Mouse (Mus musculus): ENCODE results near the gene Zswim9. TPM values are rescaled to one million over a fixed set of nuclear protein-coding genes. Genes with fewer than 3 reads are reported as not detected.
A peak's percentile ranks its signal among the peaks of the same experiment; 100 is the strongest.

The Zswim9 gene
- 8.9 and 15.3 TPM in 2 replicates for total RNA-seq (2014; rRNA removed)
- 5.0 and 8.2 TPM in 2 replicates for polyA plus RNA-seq (2015; fragmentation: Nextera tagmentation; extraction: Ambion mirVana)

GRCm38 (mm10) chr7:13278308-13278891 is at the start of gene Zswim9:
Gene Zswim9 (minus strand): TSS chr7:13278721.
- peak within 1 kb of the TSS; percentile 75 for H3K4me2 ChIP-seq (ENCODE audit: low read depth)

GRCm38 (mm10) chr7:13324316-13324715 is 45.8 kb upstream of the Zswim9 start, which contains the start of gene Pla2g4c:
Gene Pla2g4c (plus strand): TSS chr7:13324655.
- Histone ChIP-seq H3K27me3 (ENCODE audit: insufficient read depth, low read length) (no peaks in the 10 kb centered on the region), H3K4me3 (ENCODE audit: low read depth, low read length) (no peak within 1 kb of the TSS), H3K4me1 (ENCODE audit: insufficient read depth) (no peaks in the 10 kb centered on the region), H3K9ac (no peak within 1 kb of the TSS), H3K4me2 (ENCODE audit: low read depth) (no peak within 1 kb of the TSS), H3K27ac (ENCODE audit: low read depth, low read length) (no peak within 1 kb of the TSS), H3K9me3 (ENCODE audit: low read length) (no peaks in the 10 kb centered on the region), H3K36me3 (ENCODE audit: insufficient read depth) (no peaks in the 10 kb centered on the region)
- no peak for TF ChIP-seq CTCF (IDR thresholded peaks at IDR 0.05; ENCODE audit: low read depth)
- 92% methylated on average over 2 of the region's 2 CpGs for WGBS
- DNase-seq (no peak), ATAC-seq (no peak)

More at GRCm38 (mm10) chr7:13278308-13278891, at the start of gene Zswim9:
- under 1% methylated on average over 39 of the region's 39 CpGs for WGBS
- Histone ChIP-seq H3K27ac (ENCODE audit: low read depth, low read length) (peak within 1 kb of the TSS; percentile 71), H3K4me1 (ENCODE audit: insufficient read depth) (peaks cover 5% of the 10 kb centered on the region), H3K9ac (peak within 1 kb of the TSS; percentile 79), H3K4me3 (ENCODE audit: low read depth, low read length) (peak within 1 kb of the TSS; percentile 50), H3K9me3 (ENCODE audit: low read length) (no peaks in the 10 kb centered on the region), H3K27me3 (ENCODE audit: insufficient read depth, low read length) (no peaks in the 10 kb centered on the region), H3K36me3 (ENCODE audit: insufficient read depth) (peaks cover 25% of the 10 kb centered on the region)
- peak; percentile 99 for ATAC-seq
- TF ChIP-seq CTCF (IDR thresholded peaks at IDR 0.05; ENCODE audit: low read depth) = no peak; the same call in 1 of the 2 replicates
- peak; percentile 95 for DNase-seq

- H3K4me1 ChIP-seq (ENCODE audit: insufficient read depth) = no peaks in the 10 kb centered on the region
- WGBS = 89% methylated on average over 3 of the region's 3 CpGs
Observed at GRCm38 (mm10) chr7:13321424-13321823, 42.9 kb upstream of the Zswim9 start.

GRCm38 (mm10) chr7:13314095-13314597 is 35.6 kb upstream of the Zswim9 start:
- no peak overlapping the region for H3K4me3 ChIP-seq (ENCODE audit: low read depth, low read length)
- DNase-seq (no peak), ATAC-seq (no peak)
- TF ChIP-seq CTCF (IDR thresholded peaks at IDR 0.05; ENCODE audit: low read depth) = no peak
- WGBS = 59% methylated on average over 5 of the region's 5 CpGs
- no peaks in the 10 kb centered on the region for H3K27me3 ChIP-seq (ENCODE audit: insufficient read depth, low read length)
- no peak overlapping the region for H3K27ac ChIP-seq (ENCODE audit: low read depth, low read length)
- H3K4me2 ChIP-seq (ENCODE audit: low read depth) = no peak overlapping the region
- H3K4me1 ChIP-seq (ENCODE audit: insufficient read depth) = no peaks in the 10 kb centered on the region
- H3K9me3 ChIP-seq (ENCODE audit: low read length) = no peaks in the 10 kb centered on the region
- H3K9ac ChIP-seq = no peak overlapping the region
- H3K36me3 ChIP-seq (ENCODE audit: insufficient read depth) = peaks cover 20% of the 10 kb centered on the region

More at GRCm38 (mm10) chr7:13321424-13321823, 42.9 kb upstream of the Zswim9 start:
- Histone ChIP-seq H3K9ac (no peak overlapping the region), H3K4me3 (ENCODE audit: low read depth, low read length) (no peak overlapping the region), H3K36me3 (ENCODE audit: insufficient read depth) (no peaks in the 10 kb centered on the region), H3K27ac (ENCODE audit: low read depth, low read length) (no peak overlapping the region), H3K4me2 (ENCODE audit: low read depth) (no peak overlapping the region), H3K9me3 (ENCODE audit: low read length) (no peaks in the 10 kb centered on the region), H3K27me3 (ENCODE audit: insufficient read depth, low read length) (no peaks in the 10 kb centered on the region)
- DNase-seq = no peak
- no peak for TF ChIP-seq CTCF (IDR thresholded peaks at IDR 0.05; ENCODE audit: low read depth)
- ATAC-seq = no peak

- no peak for TF ChIP-seq CTCF (IDR thresholded peaks at IDR 0.05; ENCODE audit: low read depth)
- Histone ChIP-seq H3K27ac (ENCODE audit: low read depth, low read length) (no peak overlapping the region), H3K4me3 (ENCODE audit: low read depth, low read length) (no peak overlapping the region), H3K4me1 (ENCODE audit: insufficient read depth) (no peaks in the 10 kb centered on the region), H3K9me3 (ENCODE audit: low read length) (no peaks in the 10 kb centered on the region), H3K4me2 (ENCODE audit: low read depth) (no peak overlapping the region), H3K36me3 (ENCODE audit: insufficient read depth) (peaks cover 36% of the 10 kb centered on the region), H3K27me3 (ENCODE audit: insufficient read depth, low read length) (no peaks in the 10 kb centered on the region), H3K9ac (no peak overlapping the region)
- ATAC-seq = no peak
- DNase-seq = no peak
- 98% methylated on average over 4 of the region's 4 CpGs for WGBS
Observed at GRCm38 (mm10) chr7:13311401-13311800, 32.9 kb upstream of the Zswim9 start.

GRCm38 (mm10) chr7:13310493-13311199 is 32.1 kb upstream of the Zswim9 start:
- no peak overlapping the region for H3K27ac ChIP-seq (ENCODE audit: low read depth, low read length)
- H3K36me3 ChIP-seq (ENCODE audit: insufficient read depth) = peaks cover 41% of the 10 kb centered on the region
- DNase-seq = no peak
- 94% methylated on average over 6 of the region's 6 CpGs for WGBS
- no peak overlapping the region for H3K9ac ChIP-seq
- no peak overlapping the region for H3K4me2 ChIP-seq (ENCODE audit: low read depth)
- H3K4me3 ChIP-seq (ENCODE audit: low read depth, low read length) = no peak overlapping the region
- H3K9me3 ChIP-seq (ENCODE audit: low read length) = no peaks in the 10 kb centered on the region
- no peaks in the 10 kb centered on the region for H3K4me1 ChIP-seq (ENCODE audit: insufficient read depth)
- ATAC-seq = no peak
- TF ChIP-seq CTCF (IDR thresholded peaks at IDR 0.05; ENCODE audit: low read depth) = no peak
- H3K27me3 ChIP-seq (ENCODE audit: insufficient read depth, low read length) = no peaks in the 10 kb centered on the region

- Histone ChIP-seq H3K27ac (ENCODE audit: low read depth, low read length) (no peak overlapping the region), H3K9me3 (ENCODE audit: low read length) (no peaks in the 10 kb centered on the region), H3K27me3 (ENCODE audit: insufficient read depth, low read length) (no peaks in the 10 kb centered on the region), H3K4me3 (ENCODE audit: low read depth, low read length) (no peak overlapping the region), H3K9ac (no peak overlapping the region), H3K4me1 (ENCODE audit: insufficient read depth) (no peaks in the 10 kb centered on the region), H3K4me2 (ENCODE audit: low read depth) (no peak overlapping the region), H3K36me3 (ENCODE audit: insufficient read depth) (peaks cover 44% of the 10 kb centered on the region)
- no peak for ATAC-seq
- WGBS = 91% methylated on average over 2 of the region's 2 CpGs
- no peak for DNase-seq
- TF ChIP-seq CTCF (IDR thresholded peaks at IDR 0.05; ENCODE audit: low read depth) = no peak
Observed at GRCm38 (mm10) chr7:13309407-13309806, 30.9 kb upstream of the Zswim9 start.

Data from forebrain, postnatal 0 days (tissue).